Mouse (Mus musculus) lung, postnatal 4 days (tissue): Measurements from ENCODE around the gene Tmod4.
"Not testable (repeated sequence)": the region's sequence is repeated elsewhere in the genome, so short reads cannot be mapped to it uniquely, and the experiment has no call there.

Experiments used
- DNase-seq, 2 experiments: peaks; one replicate each; pipeline ENCODE4 v3.0.0; 2021

Tmod4 gene

GRCm38 (mm10) chr3:95124246-95124645 is at the start of gene Tmod4:
Gene Tmod4 (plus strand): TSS chr3:95124476.
- peak in 1 of 2 experiments; percentile 37 for DNase-seq

- DNase-seq = no peak
Observed at GRCm38 (mm10) chr3:95088071-95088470, 36.2 kb upstream of the Tmod4 start.

DNA sequence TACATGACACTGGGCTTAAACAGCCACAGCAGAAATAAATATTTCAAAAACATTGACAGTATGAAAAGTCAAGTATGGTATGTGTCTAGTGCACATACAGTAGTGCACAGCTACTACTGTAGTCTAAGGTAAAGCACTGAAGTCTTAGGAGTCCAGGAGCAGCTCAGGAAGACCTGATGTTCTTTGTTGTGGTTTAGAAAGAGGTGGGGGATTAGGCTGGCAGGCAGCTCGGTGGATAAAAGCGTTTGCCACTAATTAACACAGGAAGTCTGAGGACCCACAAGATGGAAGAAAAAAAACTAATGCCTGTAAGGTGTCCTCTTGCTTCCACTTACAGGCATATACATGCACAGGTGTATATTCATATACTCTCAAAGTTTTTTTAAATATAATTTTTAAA is 23.4 kb upstream of the Tmod4 start:
- no peak for DNase-seq

GRCm38 (mm10) chr3:95105121-95105520 is 19.2 kb upstream of the Tmod4 start:
- DNase-seq = no peak

DNA sequence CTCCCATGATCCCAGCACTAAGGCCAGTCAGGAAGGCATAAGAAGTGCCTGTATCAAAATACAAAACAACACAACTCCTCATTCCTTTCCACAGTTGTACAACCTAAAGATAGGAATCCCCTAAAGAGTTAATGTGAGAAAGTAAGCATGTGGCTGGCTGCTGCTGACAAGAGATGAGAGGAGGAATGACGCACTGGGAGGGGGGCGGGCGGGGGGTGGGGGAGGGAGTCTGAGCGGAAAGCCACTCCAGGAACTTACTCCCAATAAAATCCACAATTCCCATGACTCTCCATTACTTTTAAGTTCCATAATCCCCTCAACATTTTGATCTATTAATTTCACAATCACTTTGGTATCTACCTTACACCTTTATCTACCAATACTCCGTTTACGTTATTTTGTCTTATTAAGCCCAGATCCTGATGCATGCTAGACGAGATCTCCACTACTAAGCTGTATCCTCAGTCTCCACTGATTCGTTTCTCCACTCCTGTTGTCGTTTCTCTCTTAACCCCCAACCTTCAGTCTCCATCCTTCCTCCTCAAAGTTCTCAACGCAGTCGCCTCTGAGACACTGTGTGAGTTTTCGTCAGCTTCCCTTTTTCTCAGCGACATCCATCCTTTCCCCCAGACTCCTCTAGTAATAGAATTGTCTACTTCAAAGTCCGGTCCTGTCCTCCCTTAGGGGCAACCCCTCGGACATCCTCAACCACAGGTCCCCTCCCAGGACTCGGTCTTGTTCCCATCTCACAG is 18.5 kb upstream of the Tmod4 start:
- DNase-seq = no peak

DNA sequence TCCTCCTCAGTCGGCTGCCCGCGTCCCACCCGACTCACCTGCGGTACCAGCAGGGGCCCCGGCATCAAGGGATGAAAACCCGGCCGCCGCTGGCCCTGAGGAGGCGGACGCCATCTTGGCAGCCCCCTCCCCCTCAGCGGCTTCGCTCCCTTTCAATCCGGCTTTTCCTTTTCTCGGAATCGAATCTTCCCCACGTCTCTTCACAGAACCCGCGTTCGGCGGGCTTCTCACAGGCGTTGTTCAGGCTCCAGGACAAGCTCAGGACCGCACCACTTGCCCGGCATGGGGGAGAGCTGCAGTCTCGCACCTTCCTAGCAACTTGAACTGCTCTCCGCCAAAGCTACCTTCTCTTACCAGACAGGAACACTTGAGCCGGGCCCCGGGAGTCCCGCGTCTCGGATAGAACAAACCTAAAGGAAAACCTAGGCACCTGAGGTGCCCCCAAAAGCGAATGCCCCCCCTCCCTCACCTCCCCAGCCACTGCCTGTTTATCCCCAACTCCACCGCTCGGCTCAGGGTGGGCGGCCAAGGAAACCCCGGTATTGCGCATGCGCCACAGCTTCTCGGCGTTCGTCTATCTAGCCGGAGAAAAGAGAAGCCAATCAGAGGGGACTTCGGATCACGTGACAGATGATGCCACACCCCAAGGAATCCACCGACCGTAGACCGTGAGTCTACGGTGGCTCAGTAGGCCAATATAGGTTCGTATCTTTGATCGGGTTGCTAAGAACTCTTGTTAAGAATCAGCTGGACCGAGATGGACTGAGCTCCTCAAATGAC is 17.7 kb upstream of the Tmod4 start, which contains the start of gene Pip5k1a:
TSS of gene Pip5k1a (minus strand) at position 593 of the 780 bp plus-strand sequence.
- peak; percentile 97 to 98 for DNase-seq

- not testable (repeated sequence) for DNase-seq
Observed at GRCm38 (mm10) chr3:95107308-95107707, 17.0 kb upstream of the Tmod4 start.

DNA sequence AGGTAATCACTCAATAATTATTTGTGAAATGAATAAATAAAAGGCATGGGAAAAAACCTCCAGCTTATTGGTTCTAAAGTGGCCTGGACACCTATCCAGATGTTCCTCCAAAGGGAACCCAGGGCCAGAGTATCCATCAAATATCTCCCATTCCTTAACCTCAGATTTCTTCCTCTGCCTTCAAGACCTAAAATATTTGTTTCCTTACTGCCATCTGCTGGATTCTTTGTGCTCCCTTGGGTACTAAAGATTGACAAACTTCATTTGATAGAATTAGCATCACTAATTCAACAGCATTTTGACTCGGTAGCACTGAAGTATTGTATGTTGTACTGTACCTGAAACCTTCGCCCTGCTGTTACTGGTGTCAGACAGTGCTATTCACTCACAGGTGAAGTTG is 16.4 kb upstream of the Tmod4 start:
- no peak for DNase-seq

DNA sequence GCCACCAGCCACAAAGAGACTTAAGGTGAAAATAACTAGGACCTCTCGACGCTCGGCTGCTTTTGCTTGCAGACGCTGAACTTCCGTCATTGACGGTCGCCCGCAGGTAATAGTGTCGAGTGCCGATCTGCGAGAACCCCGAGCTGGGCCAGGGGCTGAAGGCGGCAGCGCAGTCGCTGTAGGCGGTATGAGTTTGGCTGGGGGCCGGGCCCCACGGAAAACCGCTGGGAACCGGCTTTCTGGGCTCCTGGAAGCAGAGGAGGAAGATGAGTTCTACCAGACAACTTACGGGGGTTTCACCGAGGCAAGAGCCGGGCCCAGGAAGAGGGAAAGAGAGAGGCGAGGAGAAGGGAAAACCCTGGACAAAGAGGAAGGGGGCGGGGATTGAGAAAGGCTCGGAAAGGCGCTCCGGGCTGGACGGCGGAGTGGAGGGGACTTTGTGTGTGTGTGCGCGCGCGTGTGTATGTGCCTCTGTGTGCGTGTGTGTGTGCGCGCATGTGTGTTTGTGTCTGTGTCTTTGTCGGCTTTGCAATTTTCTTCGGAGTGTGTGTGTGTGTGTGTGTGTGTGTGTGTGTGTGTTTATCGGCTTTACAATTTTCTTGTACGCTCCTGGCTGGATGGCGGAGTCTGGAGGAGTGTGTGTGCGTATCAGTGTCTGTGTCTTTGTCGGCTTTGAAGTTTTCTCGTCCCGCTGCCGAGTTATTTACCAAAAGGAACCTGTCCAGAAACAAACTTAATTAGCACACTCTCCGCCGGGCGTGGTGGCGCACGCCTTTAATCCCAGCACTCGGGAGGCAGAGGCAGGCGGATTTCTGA is 13.2 kb upstream of the Tmod4 start, which contains the start of gene Vps72:
TSS of gene Vps72 (plus strand) at position 112 of the 816 bp plus-strand sequence.
- DNase-seq = peak; percentile 93 to 94

GRCm38 (mm10) chr3:95112760-95113159 is 11.5 kb upstream of the Tmod4 start:
- DNase-seq = no peak

GRCm38 (mm10) chr3:95117751-95118150 is 6.5 kb upstream of the Tmod4 start:
- DNase-seq = no peak

GRCm38 (mm10) chr3:95121580-95121979 is 2.7 kb upstream of the Tmod4 start:
- DNase-seq = peak; percentile 51 to 72

DNA sequence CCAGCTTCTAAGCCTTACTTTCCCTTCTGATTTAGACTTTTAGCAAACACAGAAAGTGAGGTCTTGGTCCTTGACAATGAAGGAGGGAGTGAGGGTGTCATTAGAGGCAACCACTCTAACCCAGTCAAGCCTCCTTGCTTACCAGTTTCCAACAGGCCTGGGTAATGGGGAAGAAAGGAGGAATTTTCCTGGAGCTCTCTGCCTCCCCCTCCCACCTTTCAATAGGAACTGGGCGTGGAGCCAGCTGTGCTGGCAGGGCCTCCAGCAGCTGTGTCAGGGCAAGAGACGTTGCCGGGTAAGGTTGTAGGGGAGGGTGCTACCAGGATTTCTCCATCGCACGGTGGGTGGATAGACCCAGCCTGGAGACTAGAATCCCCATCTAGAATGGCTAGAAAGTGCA is 696 bp downstream of the Tmod4 start:
- DNase-seq = peak; percentile 80 to 88

DNA sequence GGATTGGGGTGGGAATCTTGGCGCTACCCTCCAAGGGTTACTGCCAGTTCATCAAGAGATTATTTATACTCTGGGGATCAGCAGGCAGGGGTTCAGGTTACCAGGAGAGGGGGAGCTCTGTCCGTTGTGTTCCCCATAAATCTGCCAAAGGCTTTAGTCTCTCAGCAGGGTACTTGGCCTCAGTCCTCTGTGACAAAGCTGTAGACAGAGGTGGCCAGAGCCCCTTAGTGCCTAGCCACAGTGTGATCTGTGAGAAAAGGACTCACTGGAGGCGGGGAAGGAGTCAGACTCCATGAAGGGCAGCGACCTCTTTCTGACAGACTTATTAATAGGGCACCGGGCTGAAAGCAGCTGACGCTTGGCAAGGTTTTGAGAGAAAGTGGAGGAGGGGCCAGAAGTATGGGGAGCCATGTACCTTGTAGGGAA is 5.0 kb downstream of the Tmod4 start:
- DNase-seq = no peak

DNA sequence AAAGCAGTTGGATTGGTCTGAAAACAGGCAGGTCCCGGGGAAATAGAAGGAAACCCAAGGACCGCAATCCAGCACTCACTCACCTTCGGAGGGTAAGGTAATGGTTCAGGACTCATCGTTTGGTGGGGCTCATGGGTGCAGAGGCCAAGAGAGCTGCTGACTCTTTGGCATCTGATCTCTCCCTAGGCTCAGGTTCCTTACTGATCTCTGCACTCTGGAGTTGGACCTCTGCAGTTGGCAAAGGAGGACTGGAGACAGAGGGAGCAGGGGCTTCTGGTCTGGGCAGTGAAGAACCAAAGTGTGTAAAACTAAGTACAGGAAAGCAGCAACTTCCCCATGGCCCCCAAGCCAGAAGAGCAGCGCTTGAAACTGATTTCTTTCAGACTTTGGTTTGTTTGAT is 5.8 kb downstream of the Tmod4 start:
- DNase-seq = no peak

DNA sequence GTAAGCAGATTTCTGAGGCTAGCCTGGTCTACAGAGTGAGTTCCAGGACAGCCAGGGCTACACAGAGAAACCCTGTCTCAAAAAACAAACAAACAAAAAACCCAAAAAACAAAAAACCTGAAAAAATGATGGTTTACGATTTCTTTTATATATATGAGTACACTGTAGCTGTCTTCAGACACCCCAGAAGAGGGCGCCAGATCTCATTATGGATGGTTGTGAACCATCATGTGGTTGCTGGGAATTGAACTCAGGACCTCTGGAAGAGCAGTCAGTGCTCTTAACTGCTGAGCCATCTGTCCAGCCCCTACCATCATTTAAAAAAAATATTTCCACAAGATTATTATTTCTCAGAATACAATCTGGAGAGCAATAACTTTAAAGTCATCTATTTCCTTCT is 8.1 kb downstream of the Tmod4 start:
- DNase-seq = not testable (repeated sequence)

GRCm38 (mm10) chr3:95133176-95133575 is 8.9 kb downstream of the Tmod4 start:
- DNase-seq = no peak

DNA sequence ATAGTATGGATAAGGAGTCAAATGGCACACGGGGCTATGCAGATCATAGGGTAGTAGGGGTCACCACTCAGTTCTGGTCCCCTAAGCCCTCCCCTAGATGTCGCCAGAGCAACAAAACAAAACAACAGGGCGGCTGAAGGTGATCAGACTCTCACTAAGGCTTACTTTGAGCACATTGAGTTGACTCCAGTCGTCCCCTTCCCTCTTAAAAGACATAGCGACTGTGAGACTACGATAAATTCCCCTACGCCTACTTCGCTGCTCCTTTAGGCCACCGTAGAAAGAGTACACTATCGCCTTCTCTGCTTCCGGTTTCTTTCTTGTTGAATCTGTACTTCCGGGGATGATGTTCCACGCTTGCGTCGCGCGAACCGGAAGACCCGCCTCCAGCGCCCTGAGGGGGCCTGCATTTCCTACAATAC is 9.4 kb downstream of the Tmod4 start, which contains the start of the genes Scnm1 and Lysmd1:
TSS of gene Scnm1 (minus strand) at position 332 of the 422 bp plus-strand sequence.
TSS of gene Lysmd1 (plus strand) at position 409 of the 422 bp plus-strand sequence.
- peak; percentile 91 to 96 for DNase-seq

GRCm38 (mm10) chr3:95134133-95134532 is 9.9 kb downstream of the Tmod4 start:
- DNase-seq = not testable (repeated sequence)

- DNase-seq = peak; percentile 73 to 77
Observed at GRCm38 (mm10) chr3:95135023-95135422, 10.7 kb downstream of the Tmod4 start.

DNA sequence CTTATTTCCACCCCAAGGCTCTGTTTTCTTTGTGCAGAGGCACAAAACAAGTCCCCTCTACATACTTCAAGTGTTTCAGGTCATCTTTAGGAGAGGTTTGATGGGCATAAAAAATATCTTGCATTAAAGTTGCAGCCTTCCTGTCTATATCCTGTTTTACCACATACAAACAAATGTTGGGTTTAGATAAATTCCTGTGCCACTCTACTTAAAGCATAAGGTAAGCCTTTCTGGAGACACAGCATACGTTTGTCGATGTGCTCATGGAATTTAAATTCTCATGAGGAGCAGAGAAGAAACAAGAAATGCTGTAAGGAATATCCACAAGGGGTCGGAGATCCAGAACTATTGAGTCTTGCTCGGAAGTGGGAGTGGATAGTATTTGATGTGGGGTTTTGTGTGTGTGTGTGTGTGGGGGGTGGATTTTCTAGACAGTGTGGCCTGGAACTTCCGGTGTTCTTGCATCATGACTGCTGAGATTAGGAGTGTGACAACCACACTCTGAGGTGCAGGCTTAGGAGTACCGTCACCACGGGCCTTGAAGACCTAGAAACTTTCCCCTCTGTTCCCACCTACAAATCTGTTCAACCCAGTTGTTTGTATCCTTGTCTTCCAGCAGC is 11.3 kb downstream of the Tmod4 start:
- DNase-seq = peak in 1 of 2 experiments; percentile 16

- no peak for DNase-seq
Observed at GRCm38 (mm10) chr3:95136336-95136735, 12.1 kb downstream of the Tmod4 start.
